In the genomic region with DNA sequence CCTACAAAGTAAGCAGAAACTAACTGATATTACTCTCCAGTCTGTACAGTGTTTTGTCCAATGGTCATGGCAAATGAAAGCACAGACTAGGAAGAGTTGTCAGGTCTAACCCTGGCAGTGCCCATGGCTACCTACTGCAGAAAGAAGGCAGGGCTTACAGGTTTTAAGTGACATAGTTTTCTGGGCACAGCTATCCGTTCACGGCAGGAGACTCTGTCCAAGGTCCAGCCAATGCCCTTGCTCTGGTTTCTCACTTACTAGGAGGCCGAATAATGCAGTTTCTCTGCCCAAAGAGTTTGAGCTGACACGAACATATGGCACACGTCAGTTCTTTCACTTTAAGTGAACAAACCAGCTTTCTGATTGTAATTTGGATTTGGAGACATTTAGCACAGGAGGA, we compare ENCODE assay signal across 18 mouse cellular contexts. TPM values are rescaled to one million over a fixed set of nuclear protein-coding genes. Genes with fewer than 3 reads are reported as not detected.
DNase-seq lines count a peak whose midpoint lies in the region; ATAC-seq lines count a peak whose summit lies in the region.
"Had no signal": no experiment of that assay in that cellular context is flagged by ENCODE, and none has a peak within 500 bp of the region (broad histone marks: within the 10 kb centered on the region; RNA-seq: fewer than 3 reads in every experiment).

No protein-coding gene starts in this region.

- H3K4me1 ChIP-seq in forebrain, embryonic 14.5 days (ENCODE audit: control insufficient read depth, insufficient read depth, low read length): no peaks in the 10 kb centered on the region
- no peaks in the 10 kb centered on the region for H3K4me1 ChIP-seq in forebrain, embryonic 11.5 days (replicated peaks; ENCODE audit: control insufficient read depth, insufficient read depth, low read length)
- H3K4me1 ChIP-seq: embryonic facial prominence, embryonic 15.5 days; heart, embryonic 10.5 days; kidney, embryonic 15.5 days had no signal

- H3K27ac ChIP-seq in forebrain, embryonic 14.5 days (ENCODE audit: low read depth, low read length): no peak overlapping the region
- no peak overlapping the region for H3K27ac ChIP-seq in forebrain, embryonic 11.5 days (ENCODE audit: low read depth, low read length)
- H3K27ac ChIP-seq: embryonic facial prominence, embryonic 15.5 days; heart, embryonic 10.5 days; hindbrain, embryonic 14.5 days; kidney, embryonic 15.5 days; layer of hippocampus, adult 2 months had no signal

- H3K9ac ChIP-seq in forebrain, embryonic 14.5 days (ENCODE audit: low read length): no peak overlapping the region
- H3K9ac ChIP-seq in forebrain, embryonic 11.5 days (ENCODE audit: low read length): no peak overlapping the region
- H3K9ac ChIP-seq: embryonic facial prominence, embryonic 15.5 days; hindbrain, embryonic 14.5 days; kidney, embryonic 15.5 days had no signal

- no peaks in the 10 kb centered on the region for H3K9me3 ChIP-seq in forebrain, embryonic 14.5 days (replicated peaks; ENCODE audit: control insufficient read depth, low read length)
- no peaks in the 10 kb centered on the region for H3K9me3 ChIP-seq in forebrain, embryonic 11.5 days (ENCODE audit: control insufficient read depth, low read length)
- H3K9me3 ChIP-seq: embryonic facial prominence, embryonic 15.5 days; heart, embryonic 10.5 days; kidney, embryonic 15.5 days had no signal

- H3K36me3 ChIP-seq in forebrain, embryonic 14.5 days (ENCODE audit: control insufficient read depth, insufficient read depth, low read length): no peaks in the 10 kb centered on the region
- no peaks in the 10 kb centered on the region for H3K36me3 ChIP-seq in forebrain, embryonic 11.5 days (ENCODE audit: control insufficient read depth, insufficient read depth, low read length)
- H3K36me3 ChIP-seq: embryonic facial prominence, embryonic 15.5 days; heart, embryonic 10.5 days; kidney, embryonic 15.5 days had no signal

- no peaks in the 10 kb centered on the region for H3K27me3 ChIP-seq in forebrain, embryonic 14.5 days (replicated peaks; ENCODE audit: control insufficient read depth, insufficient read depth, low read length)
- no peaks in the 10 kb centered on the region for H3K27me3 ChIP-seq in forebrain, embryonic 11.5 days (ENCODE audit: control insufficient read depth, insufficient read depth, low read length)
- H3K27me3 ChIP-seq: embryonic facial prominence, embryonic 15.5 days; kidney, embryonic 15.5 days had no signal

- WGBS in forebrain, embryonic 14.5 days: 67% methylated on average over 5 of the region's 5 CpGs
- 87% methylated on average over 5 of the region's 5 CpGs for WGBS in forebrain, embryonic 11.5 days

- no peak overlapping the region for H3K4me3 ChIP-seq in forebrain, embryonic 14.5 days (ENCODE audit: low read depth, low read length)
- no peak overlapping the region for H3K4me3 ChIP-seq in forebrain, embryonic 11.5 days (ENCODE audit: low read depth, low read length)
- H3K4me3 ChIP-seq: embryonic facial prominence, embryonic 15.5 days; heart, embryonic 10.5 days; kidney, embryonic 15.5 days; layer of hippocampus, adult 2 months had no signal

- DNase-seq in cerebellum, adult 9-10 months: no peak
- peak; percentile 9 for DNase-seq in forebrain, embryonic 14.5 days (ENCODE audit: low spot score)
- no peak for DNase-seq in forebrain, embryonic 11.5 days (ENCODE audit: low spot score)
- peak; percentile 46 for DNase-seq in kidney, adult 9 months
- no peak for DNase-seq in kidney, postnatal 10 days
- peak; percentile 27 for DNase-seq in brain, adult 2 months (ENCODE audit: low read depth, low spot score)
- DNase-seq: adrenal gland, adult 8-10 months; heart, postnatal 4 days; lung, adult 18-20 months; midbrain, embryonic 14.5 days had no signal

- ATAC-seq in cerebellum, adult (ENCODE audit: insufficient number of reproducible peaks, low FRiP score, low TSS enrichment): peak; percentile 70
- no peak for ATAC-seq in forebrain, embryonic 14.5 days
- ATAC-seq in forebrain, embryonic 11.5 days (replicated peaks; ENCODE audit: low FRiP score): no peak

- no peak overlapping the region for H3K4me2 ChIP-seq in forebrain, embryonic 14.5 days (ENCODE audit: low read length)
- no peak overlapping the region for H3K4me2 ChIP-seq in forebrain, embryonic 11.5 days (ENCODE audit: low read depth, low read length, severe bottlenecking)
- H3K4me2 ChIP-seq: embryonic facial prominence, embryonic 15.5 days; hindbrain, embryonic 14.5 days; kidney, embryonic 15.5 days; liver, embryonic 11.5 days had no signal

RNA-seq across cellular contexts. Expression of a gene that starts 58.9 kb away (rescaled TPM):
- 0.10 TPM in 1 of 2 replicates, not detected in the other for polyA plus RNA-seq in forebrain, embryonic 14.5 days (2014; fragmentation: Nextera tagmentation; extraction: Ambion mirVana)
- polyA plus RNA-seq in forebrain, embryonic 11.5 days (2014; fragmentation: Nextera tagmentation; extraction: Ambion mirVana): 0.33 TPM in 1 of 2 replicates, not detected in the other
- polyA plus RNA-seq: hindbrain, embryonic 14.5 days; kidney, embryonic 15.5 days; limb, embryonic 11.5 days had no signal

Comparison
In these comparisons a context has a peak if more than half of its experiments do, and no peak if none do; other contexts are left out.
1. DNase-seq: peak in forebrain, embryonic 14.5 days (single experiment), kidney, adult 9 months (single experiment) and brain, adult 2 months (single experiment); none in cerebellum, adult 9-10 months (single experiment), forebrain, embryonic 11.5 days (single experiment) and kidney, postnatal 10 days (single experiment).